Mouse (Mus musculus): ENCODE measurements around the gene Usp29. TPM values are rescaled to one million over a fixed set of nuclear protein-coding genes. Genes with fewer than 3 reads are reported as not detected.
A peak's percentile ranks its signal among the peaks of the same experiment; 100 is the strongest.

Usp29 gene
- 15.9 and 18.9 TPM in 2 replicates for polyA plus RNA-seq (2015; fragmentation: Nextera tagmentation; extraction: Ambion mirVana)

DNA sequence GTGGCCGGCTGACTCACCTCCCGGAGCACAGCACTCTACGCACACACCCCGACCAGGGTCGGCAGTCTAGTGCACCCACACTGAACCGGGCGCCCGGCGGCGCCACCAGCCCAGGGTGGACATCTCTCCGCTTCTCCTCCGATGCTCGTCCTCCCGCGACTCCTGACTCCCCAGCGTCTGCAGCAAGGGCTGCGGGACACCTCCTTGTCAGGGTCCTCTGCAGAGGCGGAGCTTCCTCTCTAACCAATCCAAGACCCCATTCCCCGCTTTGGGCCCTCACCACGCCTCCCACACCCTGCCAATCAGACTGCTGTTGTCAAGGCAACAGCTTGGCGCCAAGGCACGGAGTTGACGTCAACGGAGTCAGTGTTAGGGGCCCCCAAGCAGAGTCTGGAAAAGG lies at the start of gene Usp29, which contains the start of gene Peg3:
Usp29 (plus strand) TSS at position 338 of the 400 bp plus-strand sequence.
Peg3 (minus strand) TSS at position 191 of the 400 bp plus-strand sequence.

DNA sequence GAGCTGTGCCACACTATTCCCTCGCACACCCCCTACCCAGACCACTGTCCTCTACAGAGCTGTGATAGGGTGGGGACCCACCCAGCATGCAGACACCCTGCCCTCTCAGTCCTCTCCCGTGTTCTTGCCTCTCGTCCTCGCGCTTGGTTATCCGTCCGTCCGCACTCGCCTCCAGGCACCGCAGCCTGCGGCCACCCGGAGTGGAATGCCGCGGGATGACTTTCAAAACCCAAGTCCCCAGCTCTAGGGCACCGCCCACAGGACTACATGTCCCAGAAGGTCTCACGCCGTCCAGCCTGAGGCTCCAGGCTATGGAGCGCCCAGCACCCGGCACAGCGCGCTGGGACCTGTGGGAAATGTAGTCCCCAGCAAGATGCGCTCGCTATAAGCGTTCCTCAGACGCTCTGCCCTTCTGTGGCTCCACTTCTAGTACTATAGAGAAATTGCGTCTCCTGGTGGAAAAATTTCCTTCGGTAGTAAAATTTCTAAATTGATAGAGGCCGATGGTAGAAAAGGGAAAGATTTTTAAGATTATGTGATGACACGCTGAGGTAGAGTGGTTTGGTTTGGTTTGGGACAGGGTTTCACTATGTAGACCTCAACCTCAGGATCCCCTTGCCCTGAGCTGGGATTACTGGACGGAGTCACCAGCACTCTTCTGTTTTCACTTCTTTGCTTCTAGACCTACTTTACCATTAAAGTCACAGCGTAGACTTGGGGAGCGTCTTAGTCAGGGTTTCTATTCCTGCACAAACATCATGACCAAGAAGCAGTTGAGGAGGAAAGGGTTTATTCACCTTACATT lies 33.9 kb upstream of the Usp29 start, which contains the start of gene Zim1:
Zim1 (minus strand) TSS at position 210 of the 805 bp plus-strand sequence.

DNA sequence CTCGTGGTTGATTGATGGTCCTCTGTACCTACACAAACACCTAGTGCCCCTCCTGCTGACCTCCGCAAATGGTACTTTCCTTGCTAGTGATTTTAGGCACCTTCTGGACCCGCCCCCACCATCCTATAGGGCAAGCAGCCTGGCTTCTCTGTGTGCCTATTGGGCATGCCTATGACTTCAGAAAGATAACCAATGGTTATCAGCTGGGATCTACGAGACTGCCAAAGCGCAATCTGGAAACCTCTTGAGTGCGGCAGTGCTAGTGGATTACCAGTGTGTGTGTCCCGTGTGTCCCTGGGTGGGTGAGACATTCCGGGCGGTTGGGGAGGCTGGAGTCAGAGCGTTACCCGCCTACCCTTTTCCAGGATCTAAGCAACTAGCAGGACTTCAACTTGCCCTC lies 264.9 kb downstream of the Usp29 start, which contains the start of gene Aurkc:
Aurkc (plus strand) TSS at position 50 of the 400 bp plus-strand sequence.

MicroRNAs within 50 kb of the gene (microRNA counts, 519-probe panel; counts per million panel counts)
- 296 counts per million, percentile 58 among the panel's probes with 10 or more counts for microRNA mmu-miR-3099

Small RNA genes lying within 50 kb of the gene (microRNA-seq; reads per million reads assigned to microRNA genes)
- gene Mir3099: 80.4 to 105 reads per million in 2 experiments

Other genes with a start within 250 kb of the Usp29 start
- not detected in 2 replicates for gene Olfr5, start 243.6 kb upstream of the Usp29 start, polyA plus RNA-seq (2015; fragmentation: Nextera tagmentation; extraction: Ambion mirVana)
- gene Olfr1347, start 230.8 kb upstream of the Usp29 start, polyA plus RNA-seq (2015; fragmentation: Nextera tagmentation; extraction: Ambion mirVana): not detected in 2 replicates
- not detected in 2 replicates for gene Olfr1348, start 221.8 kb upstream of the Usp29 start, polyA plus RNA-seq (2015; fragmentation: Nextera tagmentation; extraction: Ambion mirVana)
- not detected in 2 replicates for gene Olfr1349, start 207.6 kb upstream of the Usp29 start, polyA plus RNA-seq (2015; fragmentation: Nextera tagmentation; extraction: Ambion mirVana)
- not detected in 2 replicates for gene Olfr1350, start 165.7 kb upstream of the Usp29 start, polyA plus RNA-seq (2015; fragmentation: Nextera tagmentation; extraction: Ambion mirVana)
- gene Zim1, start 34.1 kb upstream of the Usp29 start, polyA plus RNA-seq (2015; fragmentation: Nextera tagmentation; extraction: Ambion mirVana): 27.3 and 34.9 TPM in 2 replicates
- 182 and 198 TPM in 2 replicates for gene Peg3, start 147 bp upstream of the Usp29 start, polyA plus RNA-seq (2015; fragmentation: Nextera tagmentation; extraction: Ambion mirVana)